Mouse (Mus musculus) midbrain, postnatal 0 days (tissue): ENCODE measurements at regions not wholly inside any gene's neighbourhood (a gene's known extent, or its start where the extent isn't known, plus 50 kb on each side); places are given as distances from the start of the nearest gene placed in this dataset.

Experiments
- ATAC-seq: fragments of 200-750 bp; cut with Nextera tagmentation; 2 replicates; pipeline ENCODE4 v1.8.0; 2017; ENCODE audit warnings: moderate number of reproducible peaks, mild to moderate bottlenecking, moderate TSS enrichment, moderate library complexity; ENCODE audit not compliant: low FRiP score
- DNase-seq: peaks from one replicate; pipeline ENCODE4 v3.0.0-alpha.2; 2015; ENCODE audit warnings: low spot score
- H3K27ac ChIP-seq: fragments of 300-500 bp; sonication (generic); 2 replicates; pipeline ENCODE4 v1.5.1; 2014; ENCODE audit warnings: low read depth, mild to moderate bottlenecking, low read length, mixed read lengths
- H3K27me3 ChIP-seq: fragments of 300-500 bp; sonication (generic); 2 replicates; pipeline ENCODE4 v1.6.1; 2014; ENCODE audit warnings: low read length, control low read depth, mixed read lengths; ENCODE audit not compliant: insufficient read depth
- H3K36me3 ChIP-seq: fragments of 300-500 bp; sonication (generic); 2 replicates; pipeline ENCODE4 v1.6.1; 2014; ENCODE audit warnings: low read length, control low read depth, mixed read lengths; ENCODE audit not compliant: insufficient read depth
- H3K4me1 ChIP-seq: fragments of 300-500 bp; sonication (generic); 2 replicates; pipeline ENCODE4 v1.6.1; 2014; ENCODE audit warnings: mild to moderate bottlenecking, control low read depth, antibody characterized with exemption, low read length, mixed read lengths; ENCODE audit not compliant: insufficient read depth
- H3K4me2 ChIP-seq: fragments of 300-500 bp; sonication (generic); 2 replicates; pipeline ENCODE4 v1.6.1; 2014; ENCODE audit warnings: low read depth, mild to moderate bottlenecking, low read length, mixed read lengths; ENCODE audit not compliant: poor library complexity, severe bottlenecking
- H3K4me3 ChIP-seq: fragments of 300-500 bp; sonication (generic); 2 replicates; pipeline ENCODE4 v1.5.1; 2014; ENCODE audit warnings: low read depth, mild to moderate bottlenecking, low read length, moderate library complexity
- H3K9ac ChIP-seq: fragments of 300-500 bp; sonication (generic); replicated peaks from 2 replicates; pipeline ENCODE4 v1.6.1; 2014; ENCODE audit warnings: mild to moderate bottlenecking, low read length, moderate library complexity, mixed read lengths; ENCODE audit not compliant: poor library complexity, severe bottlenecking
- H3K9me3 ChIP-seq: fragments of 300-500 bp; sonication (generic); 2 replicates; pipeline ENCODE4 v1.6.1; 2016; ENCODE audit warnings: low read length, control low read depth
- CTCF ChIP-seq: IDR thresholded peaks from 2 replicates; pipeline ENCODE4 v1.5.1; 2016; ENCODE audit warnings: antibody characterized with exemption, mild to moderate bottlenecking
- WGBS: fragments of 180-500 bp; shearing (Covaris S2); extraction: QIAGEN DNeasy Blood & Tissue Kit; methylation state at CpG from one replicate; pipeline ENCODE4 v1.1.7; 2014; 5-methylcytosine and 5-hydroxymethylcytosine counted together

- no peak for ATAC-seq
- no peak for DNase-seq
- Histone ChIP-seq H3K4me1 (no peaks in the 10 kb centered on the region), H3K4me2 (no peak overlapping the region), H3K27me3 (no peaks in the 10 kb centered on the region), H3K9me3 (no peaks in the 10 kb centered on the region), H3K27ac (no peak overlapping the region), H3K36me3 (no peaks in the 10 kb centered on the region), H3K4me3 (no peak overlapping the region), H3K9ac (no peak overlapping the region)
- WGBS: 47% methylated on average over 4 of the region's 4 CpGs
- peak; percentile 45 for TF ChIP-seq CTCF
Observed at GRCm38 (mm10) chr1:18384079-18384478, 119.1 kb upstream of the Defb41 start.

GRCm38 (mm10) chr1:18359951-18360731 lies 95.2 kb upstream of the Defb41 start:
- Histone ChIP-seq H3K4me2 (no peak overlapping the region), H3K9ac (no peak overlapping the region), H3K36me3 (no peaks in the 10 kb centered on the region), H3K27me3 (no peaks in the 10 kb centered on the region), H3K9me3 (no peaks in the 10 kb centered on the region), H3K4me1 (no peaks in the 10 kb centered on the region), H3K27ac (no peak overlapping the region), H3K4me3 (no peak overlapping the region)
- 69% methylated on average over 9 of the region's 9 CpGs for WGBS
- ATAC-seq (no peak), DNase-seq (peak; percentile 67)
- peak; percentile 75 for TF ChIP-seq CTCF

GRCm38 (mm10) chr1:18338871-18339270 lies 73.9 kb upstream of the Defb41 start:
- H3K4me2 ChIP-seq: no peak overlapping the region
- H3K9me3 ChIP-seq: no peaks in the 10 kb centered on the region
- TF ChIP-seq CTCF: no peak
- H3K27ac ChIP-seq: no peak overlapping the region
- no peaks in the 10 kb centered on the region for H3K4me1 ChIP-seq
- no peaks in the 10 kb centered on the region for H3K36me3 ChIP-seq
- ATAC-seq (no peak), DNase-seq (no peak)
- no peak overlapping the region for H3K4me3 ChIP-seq
- H3K9ac ChIP-seq: no peak overlapping the region
- WGBS: 76% methylated on average over 1 of the region's 1 CpGs
- no peaks in the 10 kb centered on the region for H3K27me3 ChIP-seq
